7 mouse cellular contexts compared by ENCODE assay signal in genomic region chr1:39280989-39281875, GRCm38 (mm10).
DNase-seq lines count a peak whose midpoint lies in the region.

No protein-coding gene starts in this region.

- peak; percentile 60 for DNase-seq in ovary, adult 18-20 months (ENCODE audit: low spot score)
- no peak for DNase-seq in ovary, postnatal 10 days (ENCODE audit: low spot score)
- peak; percentile 64 for DNase-seq in adrenal gland, postnatal 10 days
- peak; percentile 34 to 60 for DNase-seq in lung, adult 18-20 months
- peak; percentile 44 for DNase-seq in thymus, postnatal 14 days
- no peak for DNase-seq in layer of hippocampus, adult 8-10 months (ENCODE audit: low spot score in 2 of 2)
- no peak for DNase-seq in kidney, postnatal 25 days

Comparison
In these comparisons a context has a peak if more than half of its experiments do, and no peak if none do; other contexts are left out.
1. DNase-seq: peak in ovary, adult 18-20 months (single experiment), adrenal gland, postnatal 10 days (single experiment), lung, adult 18-20 months (2 of 2) and thymus, postnatal 14 days (single experiment); none in ovary, postnatal 10 days (single experiment), layer of hippocampus, adult 8-10 months (0 of 2) and kidney, postnatal 25 days (0 of 2).